Mouse (Mus musculus) bone marrow, adult 2 months (tissue): ENCODE data around the gene Azin2.

ENCODE experiments used
- CTCF ChIP-seq: fragments of 200-500 bp; IDR thresholded peaks from 2 replicates; pipeline ENCODE4 v1.5.1; 2011; ENCODE audit warnings: low read length, control low read depth; ENCODE audit not compliant: control insufficient read depth, insufficient read depth
- POLR2A ChIP-seq: fragments of 200-500 bp; IDR thresholded peaks from 2 replicates; pipeline ENCODE4 v1.6.1; 2011; ENCODE audit warnings: low read depth, mild to moderate bottlenecking, control low read depth, low read length, borderline replicate concordance; ENCODE audit not compliant: control insufficient read depth

DNA sequence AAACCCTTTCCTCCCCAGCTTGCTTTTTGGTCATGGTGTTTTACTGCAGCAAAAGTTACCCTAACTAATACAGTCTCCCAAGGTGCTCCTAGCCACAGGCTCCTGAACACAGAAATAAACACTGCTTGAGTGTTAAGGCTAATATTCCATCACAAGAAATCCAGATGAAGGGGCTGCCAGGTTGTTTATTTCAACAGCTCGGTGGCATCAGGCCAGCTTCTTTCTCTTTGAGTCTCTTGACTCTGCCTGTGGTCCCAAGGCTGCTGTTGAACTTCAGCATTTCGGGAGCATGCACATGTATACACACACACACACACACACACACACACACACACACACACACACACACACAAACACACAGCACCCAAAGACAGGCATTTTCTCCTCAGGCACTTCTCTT is 20.9 kb upstream of the Azin2 start:
- no peak for TF ChIP-seq CTCF
- TF ChIP-seq POLR2A = no peak
